Mouse (Mus musculus): Measurements from ENCODE around the gene Smo. TPM values are rescaled to one million over a fixed set of nuclear protein-coding genes. Genes with fewer than 3 reads are reported as not detected.

The Smo gene
- polyA plus RNA-seq, 1 experiment from 2014 or later = 41.9 TPM

GRCm38 (mm10) chr6:29704143-29704542 is 31.2 kb upstream of the Smo start:
- H3K36me3 ChIP-seq = no peaks in the 10 kb centered on the region
- ATAC-seq (ENCODE audit: low FRiP score, low read depth) = no peak
- H3K4me2 ChIP-seq (replicated peaks) = no peak overlapping the region
- H3K4me3 ChIP-seq = no peak overlapping the region
- H3K9me3 ChIP-seq = no peaks in the 10 kb centered on the region
- H3K4me1 ChIP-seq = peaks cover 7% of the 10 kb centered on the region; the same call in 1 of the 2 replicates
- no peak overlapping the region for H3K9ac ChIP-seq
- whole genome bisulfite sequencing = 92% methylated on average over 5 of the region's 5 CpGs
- H3K27me3 ChIP-seq (replicated peaks) = no peaks in the 10 kb centered on the region
- H3K27ac ChIP-seq = no peak overlapping the region

GRCm38 (mm10) chr6:29707902-29708301 is 27.4 kb upstream of the Smo start:
- peaks cover 7% of the 10 kb centered on the region; the same call in 1 of the 2 replicates for H3K4me1 ChIP-seq
- no peaks in the 10 kb centered on the region for H3K27me3 ChIP-seq (replicated peaks)
- ATAC-seq (ENCODE audit: low FRiP score, low read depth) = peak; percentile 62
- no peaks in the 10 kb centered on the region for H3K9me3 ChIP-seq
- no peak overlapping the region for H3K4me2 ChIP-seq (replicated peaks)
- no peaks in the 10 kb centered on the region for H3K36me3 ChIP-seq
- H3K9ac ChIP-seq = no peak overlapping the region
- 7% methylated on average over 2 of the region's 2 CpGs for WGBS
- no peak overlapping the region for H3K27ac ChIP-seq
- no peak overlapping the region for H3K4me3 ChIP-seq

- Histone ChIP-seq H3K4me1 (peaks cover 7% of the 10 kb centered on the region; the same call in 1 of the 2 replicates), H3K4me3 (no peak overlapping the region), H3K27ac (no peak overlapping the region), H3K4me2 (replicated peaks) (no peak overlapping the region), H3K27me3 (replicated peaks) (no peaks in the 10 kb centered on the region), H3K9me3 (no peaks in the 10 kb centered on the region), H3K9ac (no peak overlapping the region), H3K36me3 (no peaks in the 10 kb centered on the region)
- ATAC-seq (ENCODE audit: low FRiP score, low read depth) = no peak
- WGBS = 68% methylated on average over 3 of the region's 3 CpGs
Measured at GRCm38 (mm10) chr6:29711318-29711717, 24.0 kb upstream of the Smo start.

GRCm38 (mm10) chr6:29712011-29712584 is 23.2 kb upstream of the Smo start:
- WGBS = 54% methylated on average over 3 of the region's 3 CpGs

DNA sequence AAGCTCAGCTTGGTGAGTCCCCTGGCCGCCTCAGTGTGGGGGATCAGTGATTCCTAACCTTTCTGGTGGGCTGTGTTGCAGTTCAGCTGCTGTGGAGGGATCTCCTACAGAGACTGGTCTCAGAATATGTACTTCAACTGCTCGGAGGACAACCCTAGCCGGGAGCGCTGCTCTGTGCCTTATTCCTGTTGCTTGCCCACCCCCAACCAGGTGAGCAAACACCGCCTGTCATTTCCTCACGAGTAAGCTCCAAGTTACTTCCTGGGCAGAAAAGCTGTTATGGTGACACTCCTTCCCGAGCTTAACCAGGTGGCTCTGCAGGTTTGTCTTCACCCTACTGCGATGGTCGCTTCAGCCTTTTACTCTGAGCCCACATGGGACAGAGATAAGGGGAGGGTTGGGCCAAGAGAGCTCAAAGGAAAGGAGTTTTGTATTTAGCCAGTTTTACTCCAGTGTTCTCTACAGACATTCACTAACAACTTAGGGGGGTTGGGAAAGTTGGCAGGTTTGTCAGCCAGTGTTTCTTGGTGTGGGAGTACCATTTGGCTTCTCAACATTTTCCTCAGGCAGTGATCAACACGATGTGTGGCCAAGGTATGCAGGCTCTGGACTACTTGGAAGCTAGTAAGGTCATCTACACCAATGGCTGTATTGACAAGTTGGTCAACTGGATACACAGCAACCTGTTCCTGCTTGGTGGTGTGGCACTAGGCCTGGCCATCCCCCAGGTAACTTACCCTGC is 18.5 kb upstream of the Smo start:
- Histone ChIP-seq H3K36me3 (no peaks in the 10 kb centered on the region), H3K27ac (no peak overlapping the region), H3K9ac (no peak overlapping the region), H3K4me1 (peaks cover 14% of the 10 kb centered on the region), H3K4me2 (replicated peaks) (no peak overlapping the region), H3K9me3 (no peaks in the 10 kb centered on the region), H3K27me3 (replicated peaks) (peaks cover 10% of the 10 kb centered on the region; the same call in 1 of the 2 replicates), H3K4me3 (no peak overlapping the region)
- ATAC-seq (ENCODE audit: low FRiP score, low read depth) = no peak
- WGBS = 82% methylated on average over 10 of the region's 10 CpGs

More at GRCm38 (mm10) chr6:29712011-29712584, 23.2 kb upstream of the Smo start:
- Histone ChIP-seq H3K27me3 (replicated peaks) (peaks cover under 1% of the 10 kb centered on the region; the same call in 1 of the 2 replicates), H3K27ac (no peak overlapping the region), H3K36me3 (no peaks in the 10 kb centered on the region), H3K4me2 (replicated peaks) (no peak overlapping the region), H3K9me3 (no peaks in the 10 kb centered on the region), H3K4me3 (no peak overlapping the region), H3K9ac (no peak overlapping the region), H3K4me1 (peaks cover 7% of the 10 kb centered on the region; the same call in 1 of the 2 replicates)
- no peak for ATAC-seq (ENCODE audit: low FRiP score, low read depth)

DNA sequence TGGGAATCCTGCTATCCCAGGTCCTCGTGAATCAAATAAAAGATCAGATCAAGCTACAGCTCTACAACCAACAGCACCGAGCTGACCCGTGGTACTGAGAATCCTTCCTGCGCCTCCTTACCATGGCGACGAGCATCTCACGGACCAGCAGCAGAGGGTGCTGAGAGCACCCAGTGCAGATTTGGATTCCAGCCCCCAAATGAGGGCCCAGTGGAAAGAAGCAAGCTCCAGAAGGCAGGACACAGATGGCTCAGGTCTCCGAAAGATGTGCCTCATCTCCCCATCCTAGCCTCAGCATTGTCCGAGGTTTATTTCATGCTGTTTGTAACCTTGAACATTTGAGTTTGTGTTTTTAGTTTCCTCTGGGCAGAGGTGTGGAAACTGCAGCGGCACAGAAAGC is 17.8 kb upstream of the Smo start:
- peak overlapping the region; percentile 27 for H3K4me2 ChIP-seq (replicated peaks)

GRCm38 (mm10) chr6:29717952-29718521 is 17.3 kb upstream of the Smo start:
- peaks cover 10% of the 10 kb centered on the region; the same call in 1 of the 2 replicates for H3K27me3 ChIP-seq (replicated peaks)
- no peaks in the 10 kb centered on the region for H3K9me3 ChIP-seq
- WGBS = 26% methylated on average over 14 of the region's 14 CpGs
- H3K9ac ChIP-seq = no peak overlapping the region
- H3K27ac ChIP-seq = no peak overlapping the region
- no peak overlapping the region for H3K4me3 ChIP-seq
- peaks cover 14% of the 10 kb centered on the region for H3K4me1 ChIP-seq
- H3K4me2 ChIP-seq (replicated peaks) = peak overlapping the region; percentile 27
- ATAC-seq (ENCODE audit: low FRiP score, low read depth) = 0 out of 2 replicates have a peak, but pooled peaks have one; percentile 22
- H3K36me3 ChIP-seq = no peaks in the 10 kb centered on the region

More for the DNA sequence above, 17.8 kb upstream of the Smo start:
- 64% methylated on average over 10 of the region's 10 CpGs for WGBS
- H3K27me3 ChIP-seq (replicated peaks) = peaks cover 10% of the 10 kb centered on the region; the same call in 1 of the 2 replicates
- H3K4me3 ChIP-seq = no peak overlapping the region
- H3K36me3 ChIP-seq = no peaks in the 10 kb centered on the region
- H3K9me3 ChIP-seq = no peaks in the 10 kb centered on the region
- no peak for ATAC-seq (ENCODE audit: low FRiP score, low read depth)
- peaks cover 14% of the 10 kb centered on the region for H3K4me1 ChIP-seq
- H3K27ac ChIP-seq = no peak overlapping the region
- H3K9ac ChIP-seq = no peak overlapping the region

DNA sequence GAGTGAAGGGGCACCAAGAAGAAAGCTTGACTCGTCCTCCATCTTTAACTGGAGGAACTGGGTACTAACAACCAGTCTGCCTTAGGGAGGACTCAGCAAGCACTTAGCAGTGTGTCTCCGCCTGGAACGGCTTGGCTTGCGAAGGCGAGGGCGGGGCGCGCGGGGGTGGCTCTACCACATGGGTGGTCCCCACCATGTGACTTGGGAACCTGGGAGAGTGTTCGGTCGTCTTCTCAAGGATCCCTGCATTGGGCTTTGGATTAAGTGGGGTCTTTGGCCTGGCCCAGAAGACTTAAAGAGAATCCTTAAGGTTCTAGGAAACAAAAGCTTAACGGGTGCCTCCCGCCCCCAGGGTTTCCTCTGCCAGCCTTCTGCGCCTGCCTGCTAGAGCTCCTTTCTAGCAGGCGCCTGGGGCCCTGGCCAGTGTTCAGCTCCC is 16.4 kb upstream of the Smo start:
- Histone ChIP-seq H3K9me3 (no peaks in the 10 kb centered on the region), H3K36me3 (no peaks in the 10 kb centered on the region), H3K9ac (peak overlapping the region; percentile 33; the same call in 1 of the 2 replicates), H3K4me2 (replicated peaks) (peak overlapping the region; percentile 59), H3K4me1 (peaks cover 14% of the 10 kb centered on the region), H3K27ac (no peak overlapping the region), H3K4me3 (peak overlapping the region; percentile 29), H3K27me3 (replicated peaks) (peaks cover 10% of the 10 kb centered on the region; the same call in 1 of the 2 replicates)
- WGBS = 1% methylated on average over 15 of the region's 15 CpGs
- ATAC-seq (ENCODE audit: low FRiP score, low read depth) = peak; percentile 82

GRCm38 (mm10) chr6:29721890-29722289 is 13.4 kb upstream of the Smo start:
- H3K4me1 ChIP-seq = peaks cover 14% of the 10 kb centered on the region
- H3K4me3 ChIP-seq = no peak overlapping the region
- H3K27ac ChIP-seq = no peak overlapping the region
- H3K27me3 ChIP-seq (replicated peaks) = peaks cover 10% of the 10 kb centered on the region; the same call in 1 of the 2 replicates
- H3K9me3 ChIP-seq = no peaks in the 10 kb centered on the region
- ATAC-seq (ENCODE audit: low FRiP score, low read depth) = no peak
- H3K36me3 ChIP-seq = no peaks in the 10 kb centered on the region
- H3K4me2 ChIP-seq (replicated peaks) = no peak overlapping the region
- H3K9ac ChIP-seq = no peak overlapping the region
- 75% methylated on average over 2 of the region's 2 CpGs for WGBS

DNA sequence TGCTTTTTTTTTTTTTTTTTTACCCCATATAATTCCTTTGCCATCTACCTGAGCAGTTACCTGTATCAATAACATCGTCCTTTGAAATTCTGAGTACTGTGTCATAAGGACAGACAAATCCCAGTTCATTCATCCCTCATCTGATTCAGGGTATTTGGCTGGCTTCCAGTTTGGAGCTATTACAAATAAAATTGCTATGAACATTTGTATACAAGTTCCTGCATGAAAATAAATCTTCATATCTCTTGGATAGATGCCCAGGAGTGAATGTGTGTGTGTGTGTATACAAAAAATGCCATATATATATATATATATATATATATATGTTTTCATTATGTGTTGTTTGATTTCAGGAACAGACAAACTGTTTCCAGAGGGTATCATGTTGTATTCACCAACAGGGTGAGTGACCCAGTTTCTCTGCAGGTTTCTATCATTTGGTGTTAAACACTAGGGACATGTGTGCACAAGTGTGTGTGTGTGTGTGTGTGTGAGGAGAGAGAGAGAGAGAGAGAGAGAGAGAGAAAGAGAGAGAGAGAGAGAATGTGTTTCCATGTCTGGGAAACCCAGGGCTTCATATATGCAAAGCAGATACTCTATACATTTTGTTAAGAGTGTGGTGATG is 8.6 kb upstream of the Smo start:
- Histone ChIP-seq H3K4me3 (no peak overlapping the region), H3K4me1 (no peaks in the 10 kb centered on the region), H3K9me3 (no peaks in the 10 kb centered on the region), H3K9ac (no peak overlapping the region), H3K27me3 (replicated peaks) (no peaks in the 10 kb centered on the region), H3K4me2 (replicated peaks) (no peak overlapping the region), H3K36me3 (no peaks in the 10 kb centered on the region), H3K27ac (no peak overlapping the region)
- no peak for ATAC-seq (ENCODE audit: low FRiP score, low read depth)
- 80% methylated on average over 1 of the region's 1 CpGs for WGBS

DNA sequence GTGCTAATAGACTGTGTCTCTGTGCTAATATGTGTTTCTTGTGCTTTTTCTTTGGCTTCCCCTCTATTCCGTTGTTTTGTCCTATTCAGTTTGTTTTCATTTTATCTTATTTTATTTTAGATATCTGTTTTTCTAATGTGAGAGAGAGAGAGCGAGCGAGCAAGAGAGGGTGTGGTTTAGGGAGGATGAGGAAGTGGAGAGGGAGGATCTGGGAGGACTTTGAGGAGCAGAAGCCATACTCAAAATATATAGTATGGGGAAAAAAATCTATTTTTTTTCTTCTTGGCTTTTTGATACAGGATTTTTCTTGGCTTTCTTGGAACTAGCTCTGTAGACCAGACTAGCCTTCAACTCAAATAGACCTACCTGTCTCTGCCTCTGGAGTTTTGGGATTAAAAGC is 7.3 kb upstream of the Smo start:
- no peak overlapping the region for H3K4me2 ChIP-seq (replicated peaks)
- no peak for ATAC-seq (ENCODE audit: low FRiP score, low read depth)
- H3K36me3 ChIP-seq = no peaks in the 10 kb centered on the region
- no peak overlapping the region for H3K9ac ChIP-seq
- H3K4me3 ChIP-seq = no peak overlapping the region
- H3K27me3 ChIP-seq (replicated peaks) = no peaks in the 10 kb centered on the region
- WGBS = 79% methylated on average over 3 of the region's 3 CpGs
- no peaks in the 10 kb centered on the region for H3K9me3 ChIP-seq
- no peaks in the 10 kb centered on the region for H3K4me1 ChIP-seq
- H3K27ac ChIP-seq = no peak overlapping the region

DNA sequence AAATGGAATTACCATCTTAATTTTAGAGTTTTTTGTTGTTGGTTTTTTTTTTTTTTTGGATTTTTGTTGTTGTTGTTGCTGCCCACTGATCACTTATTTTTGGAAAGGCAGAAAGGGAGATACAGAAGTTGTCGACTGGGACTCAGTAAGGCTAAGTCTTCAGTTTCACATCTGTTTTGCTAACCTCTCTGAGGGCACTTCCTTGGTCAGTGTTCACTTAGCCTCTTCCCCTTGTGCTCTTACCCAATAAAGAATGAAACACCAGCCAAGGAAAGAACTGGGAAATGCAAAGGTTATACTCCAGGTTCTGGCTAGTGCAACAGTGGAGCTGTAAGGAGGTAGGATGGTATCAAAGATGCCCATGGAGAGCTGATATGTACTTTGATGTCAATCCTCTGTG is 5.8 kb upstream of the Smo start:
- Histone ChIP-seq H3K27me3 (replicated peaks) (no peaks in the 10 kb centered on the region), H3K27ac (no peak overlapping the region), H3K4me3 (no peak overlapping the region), H3K9ac (no peak overlapping the region), H3K36me3 (no peaks in the 10 kb centered on the region), H3K9me3 (no peaks in the 10 kb centered on the region), H3K4me1 (no peaks in the 10 kb centered on the region), H3K4me2 (replicated peaks) (no peak overlapping the region)
- WGBS = 79% methylated on average over 1 of the region's 1 CpGs
- no peak for ATAC-seq (ENCODE audit: low FRiP score, low read depth)
